Mouse (Mus musculus) hindbrain, embryonic 13.5 days (tissue): ENCODE data around the gene Cfap20. TPM values are rescaled to one million over a fixed set of nuclear protein-coding genes. Genes with fewer than 3 reads are reported as not detected.

Source experiments
- ATAC-seq: fragments of 200-750 bp; cut with Nextera tagmentation; 2 replicates; pipeline ENCODE4 v1.8.0; 2017; ENCODE audit warnings: moderate TSS enrichment; ENCODE audit not compliant: low FRiP score
- H3K27ac ChIP-seq: fragments of 300-500 bp; sonication (generic); 2 replicates; pipeline ENCODE4 v1.5.1; 2015; ENCODE audit warnings: inconsistent platforms, mild to moderate bottlenecking, moderate library complexity
- H3K27me3 ChIP-seq: fragments of 300-500 bp; sonication (generic); 2 replicates; pipeline ENCODE4 v1.6.1; 2015; ENCODE audit warnings: mild to moderate bottlenecking, inconsistent platforms
- H3K36me3 ChIP-seq: fragments of 300-500 bp; sonication (generic); 2 replicates; pipeline ENCODE4 v1.6.1; 2015; ENCODE audit warnings: mild to moderate bottlenecking, inconsistent platforms
- H3K4me1 ChIP-seq: fragments of 300-500 bp; sonication (generic); replicated peaks from 2 replicates; pipeline ENCODE4 v1.6.1; 2015; ENCODE audit warnings: inconsistent platforms
- H3K4me2 ChIP-seq: fragments of 300-500 bp; sonication (generic); 2 replicates; pipeline ENCODE4 v1.6.1; 2015; ENCODE audit warnings: inconsistent platforms, mild to moderate bottlenecking, moderate library complexity
- H3K4me3 ChIP-seq: fragments of 300-500 bp; sonication (generic); 2 replicates; pipeline ENCODE4 v1.5.1; 2015; ENCODE audit warnings: mild to moderate bottlenecking, inconsistent platforms
- H3K9ac ChIP-seq: fragments of 300-500 bp; sonication (generic); 2 replicates; pipeline ENCODE4 v1.6.1; 2015; ENCODE audit warnings: mild to moderate bottlenecking, inconsistent platforms
- H3K9me3 ChIP-seq: fragments of 300-500 bp; sonication (generic); 2 replicates; pipeline ENCODE4 v1.6.1; 2016; ENCODE audit warnings: inconsistent platforms
- WGBS: fragments of 180-500 bp; shearing (Covaris S2); methylation state at CpG from one replicate; pipeline ENCODE4 v1.1.7; 2015; 5-methylcytosine and 5-hydroxymethylcytosine counted together
- polyA plus RNA-seq: library from polyadenylated mRNA; unstranded; fragments of >200 nt; fragmentation: Nextera tagmentation; extraction: Ambion mirVana; gene quantifications from 2 replicates; pipeline ENCODE4 v1.2.1, GENCODE M21; 2015

Gene Cfap20
- polyA plus RNA-seq = 134 TPM in 2 replicates

DNA sequence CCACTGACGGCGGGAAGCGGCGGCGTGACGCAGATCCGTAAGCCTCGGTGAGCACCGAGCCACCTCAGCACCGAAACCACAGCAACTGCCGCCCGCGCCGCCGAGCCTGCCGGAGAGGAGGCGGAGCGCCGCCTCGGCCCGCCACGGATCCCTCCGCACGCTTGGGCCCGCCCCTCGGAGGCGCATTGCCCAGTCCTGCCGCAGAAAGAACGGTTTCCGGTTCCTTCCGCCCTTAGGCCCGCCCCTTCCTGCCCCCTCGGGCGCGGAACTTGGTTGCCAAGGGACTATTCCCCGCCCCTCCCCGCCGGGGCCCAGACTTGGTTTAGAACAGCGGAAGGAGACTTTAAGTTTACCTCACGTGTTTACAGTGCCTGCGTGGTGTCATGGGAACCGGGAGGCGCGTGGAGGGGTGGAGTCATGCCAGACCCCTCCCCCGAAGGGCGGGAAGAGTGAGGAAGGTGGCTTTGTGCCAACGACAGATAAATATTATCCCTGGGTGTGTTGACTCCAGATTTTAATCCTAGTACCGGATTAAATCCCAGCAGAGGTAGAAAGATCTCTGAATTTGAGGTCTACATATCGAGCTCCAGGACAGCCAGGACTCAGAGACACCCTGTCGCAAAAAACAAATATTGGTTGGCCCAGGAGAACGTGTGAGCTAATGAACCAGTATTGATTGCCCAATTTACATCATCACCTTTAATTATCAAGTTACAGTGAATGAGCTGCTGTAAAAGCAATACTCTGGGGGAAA lies at the start of gene Cfap20:
TSS of gene Cfap20 (minus strand) at position 184 of the 754 bp plus-strand sequence.
- Histone ChIP-seq H3K4me2 (peak within 1 kb of the TSS; percentile 75), H3K27ac (peak within 1 kb of the TSS; percentile 95), H3K4me1 (peaks cover 41% of the 10 kb centered on the region), H3K9ac (peak within 1 kb of the TSS; percentile 94), H3K27me3 (no peaks in the 10 kb centered on the region), H3K4me3 (peak within 1 kb of the TSS; percentile 85), H3K36me3 (no peaks in the 10 kb centered on the region), H3K9me3 (no peaks in the 10 kb centered on the region)
- peak; percentile 96 for ATAC-seq
- under 1% methylated on average over 46 of the region's 51 CpGs for WGBS

DNA sequence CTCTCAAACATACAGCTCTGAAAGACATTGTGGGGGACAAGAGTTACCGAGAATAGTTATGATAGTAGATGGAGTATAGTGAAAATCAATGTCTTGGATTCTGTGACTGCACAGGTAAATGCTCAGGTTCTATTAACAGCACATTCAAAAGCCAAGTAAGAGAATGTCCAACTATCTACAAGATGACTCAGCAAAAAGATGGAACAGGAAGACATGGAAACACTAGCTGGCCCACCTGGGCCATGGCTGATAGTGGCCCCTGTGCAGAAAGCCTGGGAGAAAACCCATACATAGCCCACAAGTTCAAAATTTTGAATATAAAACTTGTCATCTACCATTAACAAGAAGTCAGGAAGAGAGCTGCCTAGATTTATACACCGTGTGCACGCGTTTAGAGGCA lies 35.3 kb upstream of the Cfap20 start:
- no peak for ATAC-seq
- 98% methylated on average over 4 of the region's 4 CpGs for WGBS
- H3K4me2 ChIP-seq = no peak overlapping the region
- no peak overlapping the region for H3K27ac ChIP-seq
- no peak overlapping the region for H3K9ac ChIP-seq
- H3K27me3 ChIP-seq = no peaks in the 10 kb centered on the region
- no peaks in the 10 kb centered on the region for H3K9me3 ChIP-seq
- H3K36me3 ChIP-seq = peaks cover 78% of the 10 kb centered on the region
- no peak overlapping the region for H3K4me3 ChIP-seq
- H3K4me1 ChIP-seq = no peaks in the 10 kb centered on the region

DNA sequence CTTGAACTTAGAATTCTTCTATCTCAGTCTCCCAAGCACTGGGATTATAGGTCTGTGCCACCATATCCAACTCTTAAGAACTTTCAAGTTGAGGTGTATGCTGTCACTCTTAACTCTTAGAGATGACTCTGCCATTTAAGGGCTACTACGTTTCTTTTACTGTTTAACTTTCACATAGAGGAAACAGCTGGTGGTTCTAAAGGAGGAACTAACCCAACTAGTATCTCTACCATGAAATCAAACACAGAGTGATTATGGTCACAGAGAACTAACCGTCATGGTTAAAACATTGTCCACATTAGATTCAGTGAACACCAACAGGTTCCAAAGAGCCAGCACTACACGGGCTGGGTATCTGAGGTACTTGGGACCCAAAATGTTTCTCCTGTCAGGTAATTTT lies 34.3 kb upstream of the Cfap20 start:
- Histone ChIP-seq H3K9ac (no peak overlapping the region), H3K4me1 (no peaks in the 10 kb centered on the region), H3K36me3 (peaks cover 79% of the 10 kb centered on the region), H3K4me3 (no peak overlapping the region), H3K9me3 (no peaks in the 10 kb centered on the region), H3K27ac (no peak overlapping the region), H3K27me3 (no peaks in the 10 kb centered on the region), H3K4me2 (no peak overlapping the region)
- 90% methylated on average over 3 of the region's 3 CpGs for WGBS
- ATAC-seq = no peak

DNA sequence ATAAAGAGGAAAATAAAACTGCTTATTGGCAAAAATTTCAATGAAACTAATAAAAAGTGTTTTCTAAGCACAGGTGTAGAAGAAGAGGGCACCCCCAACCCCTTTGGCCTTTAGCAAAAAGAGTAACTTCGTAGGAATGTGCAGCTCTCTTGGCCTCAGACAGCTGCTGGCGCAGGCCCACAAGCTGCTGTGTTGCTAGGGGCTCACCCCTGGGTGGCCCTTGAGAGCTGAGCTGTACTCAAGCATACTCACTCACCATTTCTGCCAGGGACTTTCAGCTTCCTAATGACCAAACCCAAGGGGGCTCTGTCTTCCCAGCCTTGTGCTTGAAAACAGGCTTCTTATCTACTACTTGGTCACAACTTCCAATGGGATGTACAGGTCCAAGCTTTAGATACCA lies 31.9 kb upstream of the Cfap20 start:
- 94% methylated on average over 2 of the region's 2 CpGs for WGBS
- no peaks in the 10 kb centered on the region for H3K4me1 ChIP-seq
- peaks cover 68% of the 10 kb centered on the region for H3K36me3 ChIP-seq
- H3K9ac ChIP-seq = no peak overlapping the region
- H3K9me3 ChIP-seq = no peaks in the 10 kb centered on the region
- no peaks in the 10 kb centered on the region for H3K27me3 ChIP-seq
- no peak overlapping the region for H3K4me3 ChIP-seq
- no peak for ATAC-seq
- H3K4me2 ChIP-seq = no peak overlapping the region
- no peak overlapping the region for H3K27ac ChIP-seq

DNA sequence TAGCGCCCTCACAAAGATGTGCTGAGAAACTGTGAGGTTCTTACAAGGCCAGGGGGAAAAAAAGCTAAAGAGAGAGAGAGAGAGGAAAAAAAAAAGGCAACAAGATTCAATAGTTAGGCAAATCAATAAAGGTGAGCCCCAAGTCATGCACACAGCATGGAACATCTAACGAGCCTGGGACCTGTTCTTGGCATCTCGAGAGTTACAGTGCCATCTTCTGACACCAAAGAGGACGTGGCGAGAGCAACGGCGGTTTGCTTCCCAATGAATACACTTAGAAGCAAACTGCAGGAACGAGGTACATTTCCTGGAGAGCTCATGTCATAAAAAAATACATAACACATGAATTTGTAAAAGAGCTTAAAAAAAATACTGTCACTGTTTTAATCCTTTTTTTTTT lies 17.8 kb upstream of the Cfap20 start:
- Histone ChIP-seq H3K27ac (no peak overlapping the region), H3K9ac (no peak overlapping the region), H3K4me1 (no peaks in the 10 kb centered on the region), H3K4me3 (no peak overlapping the region), H3K4me2 (no peak overlapping the region), H3K27me3 (no peaks in the 10 kb centered on the region), H3K36me3 (peaks cover 93% of the 10 kb centered on the region), H3K9me3 (no peaks in the 10 kb centered on the region)
- no peak for ATAC-seq
- WGBS = 73% methylated on average over 8 of the region's 8 CpGs

DNA sequence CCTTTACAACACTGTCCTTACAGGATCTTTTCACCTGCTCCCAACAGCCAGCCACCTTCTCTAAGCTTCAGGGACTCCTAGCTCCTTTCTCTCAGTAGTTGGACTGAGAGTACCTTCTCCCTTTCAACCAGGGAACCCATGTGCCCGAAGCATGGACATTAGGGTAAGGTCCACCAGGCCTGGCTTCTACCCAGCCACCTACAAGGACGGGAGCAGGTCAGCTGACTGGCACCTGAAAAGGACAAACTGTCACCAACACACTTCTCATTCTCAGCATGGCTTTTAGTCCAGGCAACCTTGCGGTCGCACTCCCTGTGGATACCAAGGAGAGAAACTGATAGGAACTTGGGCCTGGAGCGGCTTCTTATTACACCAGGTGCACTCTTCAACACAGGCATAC lies 15.6 kb upstream of the Cfap20 start:
- no peak overlapping the region for H3K4me2 ChIP-seq
- no peaks in the 10 kb centered on the region for H3K9me3 ChIP-seq
- ATAC-seq = no peak
- 94% methylated on average over 5 of the region's 5 CpGs for WGBS
- H3K36me3 ChIP-seq = peaks cover 81% of the 10 kb centered on the region
- no peaks in the 10 kb centered on the region for H3K4me1 ChIP-seq
- H3K9ac ChIP-seq = no peak overlapping the region
- no peak overlapping the region for H3K27ac ChIP-seq
- H3K27me3 ChIP-seq = no peaks in the 10 kb centered on the region
- no peak overlapping the region for H3K4me3 ChIP-seq

DNA sequence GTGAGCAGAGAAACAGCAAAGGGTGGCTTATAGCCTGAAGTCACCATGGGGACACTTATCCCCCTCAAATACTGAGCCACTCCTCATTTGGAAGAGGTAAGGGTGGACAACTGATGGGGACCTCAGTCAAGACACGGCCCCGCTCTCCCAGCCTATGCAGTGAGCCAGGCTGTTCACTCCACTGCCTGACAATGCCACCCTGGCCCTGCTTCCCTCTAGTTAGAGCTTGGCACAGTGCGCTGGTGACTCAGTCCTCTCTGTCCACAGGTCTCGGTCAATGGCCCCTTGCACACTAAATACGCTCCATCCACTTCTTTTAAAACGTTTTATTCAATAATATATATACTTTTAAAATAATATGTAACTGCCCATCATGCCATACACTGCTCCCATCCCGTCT lies 13.0 kb upstream of the Cfap20 start:
- H3K4me3 ChIP-seq = no peak overlapping the region
- H3K4me2 ChIP-seq = no peak overlapping the region
- H3K9ac ChIP-seq = no peak overlapping the region
- 93% methylated on average over 7 of the region's 7 CpGs for WGBS
- H3K27ac ChIP-seq = no peak overlapping the region
- H3K27me3 ChIP-seq = no peaks in the 10 kb centered on the region
- ATAC-seq = no peak
- peaks cover 58% of the 10 kb centered on the region for H3K36me3 ChIP-seq
- H3K9me3 ChIP-seq = no peaks in the 10 kb centered on the region
- no peaks in the 10 kb centered on the region for H3K4me1 ChIP-seq

DNA sequence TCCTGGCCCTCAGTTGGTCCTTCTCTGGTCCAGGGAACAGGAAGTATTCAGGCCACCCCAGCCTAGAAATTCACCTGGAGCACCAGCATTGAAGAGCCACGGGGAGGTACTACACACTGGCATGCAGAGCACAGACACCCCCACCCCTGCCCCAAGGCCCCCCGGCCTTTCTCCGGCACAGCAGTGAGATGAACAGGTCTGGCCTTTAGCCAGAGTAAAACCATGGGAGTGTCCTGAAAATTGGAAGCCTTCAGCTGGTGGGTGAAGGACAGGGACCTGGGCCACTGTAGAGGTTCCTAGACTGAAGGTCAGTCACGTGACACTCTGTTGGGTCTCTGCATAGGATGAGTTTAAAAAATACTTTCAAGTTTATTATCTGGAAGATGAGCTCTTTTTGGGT lies 10.4 kb upstream of the Cfap20 start:
- Histone ChIP-seq H3K4me3 (no peak overlapping the region), H3K4me1 (peaks cover 7% of the 10 kb centered on the region; the same call in 1 of the 2 replicates), H3K9ac (no peak overlapping the region), H3K4me2 (no peak overlapping the region), H3K9me3 (no peaks in the 10 kb centered on the region), H3K27me3 (no peaks in the 10 kb centered on the region), H3K27ac (no peak overlapping the region), H3K36me3 (peaks cover 35% of the 10 kb centered on the region)
- 91% methylated on average over 4 of the region's 4 CpGs for WGBS
- no peak for ATAC-seq

DNA sequence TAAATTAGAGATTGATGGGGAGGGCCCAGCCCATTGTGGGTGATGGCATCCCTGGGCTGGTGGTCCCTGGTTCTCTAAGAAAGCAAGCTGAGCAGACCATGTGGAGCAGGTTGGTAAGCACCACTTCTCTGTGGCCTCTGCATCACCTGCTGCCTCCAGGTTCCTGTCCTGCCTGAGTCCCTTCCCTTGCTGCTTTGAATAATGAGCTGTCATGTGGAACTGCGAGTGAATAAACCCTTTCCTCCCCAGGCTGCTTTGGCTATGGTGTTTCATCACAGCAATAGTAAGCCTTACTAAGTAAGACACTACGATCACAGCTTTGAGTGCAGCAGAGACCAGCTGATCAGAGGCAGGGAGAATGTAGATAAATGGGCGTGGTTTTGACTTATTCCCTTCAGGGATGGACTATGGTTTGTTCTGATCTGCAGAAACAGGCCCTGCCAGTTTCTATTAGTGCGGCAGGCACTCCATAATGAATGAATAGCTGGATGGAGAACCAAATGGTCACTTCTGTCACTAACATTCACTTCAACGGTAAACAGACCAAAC lies 6.9 kb upstream of the Cfap20 start:
- no peak overlapping the region for H3K9ac ChIP-seq
- H3K27ac ChIP-seq = peak overlapping the region; percentile 23; the same call in 1 of the 2 replicates

DNA sequence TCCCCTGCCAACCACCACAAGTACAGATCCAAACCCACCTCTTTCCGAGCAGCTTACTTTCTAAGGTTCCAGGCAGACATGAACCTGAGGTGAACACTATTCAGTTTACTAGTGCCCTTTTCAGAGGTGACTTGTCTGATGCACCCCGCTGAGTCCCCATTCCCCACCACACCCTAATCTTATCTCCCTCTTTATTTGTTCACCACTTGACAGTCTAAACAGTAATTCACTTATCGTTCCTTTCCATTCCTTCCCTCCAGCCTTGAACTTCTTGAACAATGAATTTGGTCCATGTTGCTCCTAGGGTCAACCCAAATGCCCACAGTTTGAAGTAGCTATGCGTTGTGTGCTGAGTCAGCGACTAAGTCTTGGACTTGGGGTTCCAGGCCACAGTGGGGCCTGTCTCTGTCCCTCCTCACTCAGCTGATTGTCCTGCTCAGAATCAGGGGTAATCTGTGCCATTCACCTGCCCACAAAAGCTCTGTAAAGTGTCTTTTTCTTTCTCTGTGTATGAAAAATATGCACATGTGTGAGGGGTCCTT lies 5.6 kb upstream of the Cfap20 start:
- H3K9me3 ChIP-seq = no peaks in the 10 kb centered on the region
- no peak overlapping the region for H3K9ac ChIP-seq
- H3K27me3 ChIP-seq = no peaks in the 10 kb centered on the region
- no peak overlapping the region for H3K4me3 ChIP-seq
- ATAC-seq = no peak
- 90% methylated on average over 5 of the region's 5 CpGs for WGBS
- H3K36me3 ChIP-seq = no peaks in the 10 kb centered on the region
- H3K4me1 ChIP-seq = peaks cover 7% of the 10 kb centered on the region; the same call in 1 of the 2 replicates
- no peak overlapping the region for H3K4me2 ChIP-seq
- no peak overlapping the region for H3K27ac ChIP-seq

More for the DNA sequence above, 6.9 kb upstream of the Cfap20 start:
- no peak overlapping the region for H3K4me2 ChIP-seq
- H3K4me3 ChIP-seq = no peak overlapping the region
- no peak for ATAC-seq
- no peaks in the 10 kb centered on the region for H3K27me3 ChIP-seq
- H3K4me1 ChIP-seq = peaks cover 7% of the 10 kb centered on the region; the same call in 1 of the 2 replicates
- H3K36me3 ChIP-seq = 0 out of 2 replicates have a peak, but pooled peaks cover under 1% of the 10 kb centered on the region
- no peaks in the 10 kb centered on the region for H3K9me3 ChIP-seq
- 65% methylated on average over 5 of the region's 5 CpGs for WGBS

DNA sequence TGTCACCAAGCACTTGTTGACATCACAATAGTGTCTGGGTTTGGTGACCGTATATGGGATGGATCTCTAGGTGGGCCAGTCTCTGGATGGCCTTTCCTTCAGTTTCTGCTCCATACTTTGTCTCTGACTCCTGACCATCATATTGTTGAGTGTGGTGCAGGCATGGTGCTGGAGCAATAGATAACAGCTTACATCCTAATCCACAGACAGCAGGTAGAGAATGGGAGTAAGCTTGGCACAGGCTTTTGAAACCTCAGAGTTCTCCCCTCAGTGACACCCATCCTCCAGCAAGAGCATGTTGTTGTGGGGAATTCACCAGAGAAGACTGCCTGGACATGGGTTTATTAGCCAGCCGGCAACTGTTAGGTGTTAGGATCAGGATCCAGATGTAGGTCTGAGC lies 4.8 kb upstream of the Cfap20 start:
- Histone ChIP-seq H3K9ac (no peak overlapping the region), H3K4me3 (no peak overlapping the region), H3K4me2 (no peak overlapping the region), H3K36me3 (no peaks in the 10 kb centered on the region), H3K27me3 (no peaks in the 10 kb centered on the region), H3K9me3 (no peaks in the 10 kb centered on the region), H3K27ac (no peak overlapping the region), H3K4me1 (peaks cover 7% of the 10 kb centered on the region; the same call in 1 of the 2 replicates)
- ATAC-seq = no peak
- 94% methylated on average over 2 of the region's 2 CpGs for WGBS

DNA sequence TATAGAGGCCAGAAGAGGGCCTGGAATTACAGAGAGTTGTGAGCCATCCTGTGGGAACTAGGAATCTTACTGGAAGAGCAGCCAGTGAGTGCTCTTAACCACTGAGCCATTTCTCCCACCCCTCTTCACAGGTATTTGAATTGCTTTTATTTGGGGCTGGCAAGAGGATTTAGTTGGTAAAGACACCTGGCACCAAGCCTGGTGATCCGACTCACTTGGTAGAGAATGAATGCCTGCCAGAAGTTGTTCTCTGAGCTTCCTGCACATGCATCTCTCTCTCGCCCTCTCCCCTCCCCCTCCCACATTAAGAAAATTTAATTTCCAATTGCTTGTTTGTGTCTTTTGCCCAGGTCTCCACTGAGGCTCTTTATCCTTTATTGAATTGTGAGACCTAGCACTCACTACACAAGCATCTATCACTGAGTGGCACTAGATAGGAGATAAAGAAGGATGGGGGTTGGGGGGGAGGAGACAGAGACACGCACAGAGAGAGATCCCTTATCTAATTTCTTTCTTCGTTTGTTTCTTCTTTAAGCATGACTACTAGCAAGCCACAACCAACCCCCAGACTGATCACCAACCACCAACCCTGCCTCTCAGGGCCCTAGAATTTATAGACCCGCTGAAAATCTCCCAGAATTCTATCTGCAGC lies 2.8 kb upstream of the Cfap20 start:
- Histone ChIP-seq H3K9ac (no peak overlapping the region), H3K36me3 (no peaks in the 10 kb centered on the region), H3K4me2 (no peak overlapping the region), H3K27me3 (no peaks in the 10 kb centered on the region), H3K4me3 (no peak overlapping the region), H3K4me1 (peaks cover 22% of the 10 kb centered on the region), H3K27ac (no peak overlapping the region), H3K9me3 (no peaks in the 10 kb centered on the region)
- WGBS = 62% methylated on average over 5 of the region's 5 CpGs
- no peak for ATAC-seq
